Mouse (Mus musculus): ENCODE data around the gene Tlr6. TPM values are rescaled to one million over a fixed set of nuclear protein-coding genes. Genes with fewer than 3 reads are reported as not detected.

Gene Tlr6
- polyA plus RNA-seq, 1 experiment from 2014 or later = 0.76 TPM

- WGBS (ENCODE audit: insufficient replicate concordance) = 90% methylated on average over 9 of the region's 9 CpGs
- Histone ChIP-seq H3K27me3 (ENCODE audit: control insufficient read depth, insufficient read depth, low read length) (no peaks in the 10 kb centered on the region), H3K4me3 (ENCODE audit: low read depth, low read length) (no peak overlapping the region), H3K4me2 (no peak overlapping the region), H3K9me3 (replicated peaks; ENCODE audit: control insufficient read depth, low read length) (no peaks in the 10 kb centered on the region), H3K4me1 (ENCODE audit: control insufficient read depth, insufficient read depth, low read length) (no peaks in the 10 kb centered on the region), H3K27ac (ENCODE audit: low read depth, low read length) (no peak overlapping the region), H3K9ac (ENCODE audit: low read depth, low read length) (no peak overlapping the region), H3K36me3 (ENCODE audit: control insufficient read depth, insufficient read depth, low read length) (no peaks in the 10 kb centered on the region)
- ATAC-seq (replicated peaks; ENCODE audit: insufficient number of reproducible peaks, low FRiP score, low TSS enrichment) = no peak
Observed at GRCm38 (mm10) chr5:64917161-64917560, 42.7 kb downstream of the Tlr6 start.

DNA sequence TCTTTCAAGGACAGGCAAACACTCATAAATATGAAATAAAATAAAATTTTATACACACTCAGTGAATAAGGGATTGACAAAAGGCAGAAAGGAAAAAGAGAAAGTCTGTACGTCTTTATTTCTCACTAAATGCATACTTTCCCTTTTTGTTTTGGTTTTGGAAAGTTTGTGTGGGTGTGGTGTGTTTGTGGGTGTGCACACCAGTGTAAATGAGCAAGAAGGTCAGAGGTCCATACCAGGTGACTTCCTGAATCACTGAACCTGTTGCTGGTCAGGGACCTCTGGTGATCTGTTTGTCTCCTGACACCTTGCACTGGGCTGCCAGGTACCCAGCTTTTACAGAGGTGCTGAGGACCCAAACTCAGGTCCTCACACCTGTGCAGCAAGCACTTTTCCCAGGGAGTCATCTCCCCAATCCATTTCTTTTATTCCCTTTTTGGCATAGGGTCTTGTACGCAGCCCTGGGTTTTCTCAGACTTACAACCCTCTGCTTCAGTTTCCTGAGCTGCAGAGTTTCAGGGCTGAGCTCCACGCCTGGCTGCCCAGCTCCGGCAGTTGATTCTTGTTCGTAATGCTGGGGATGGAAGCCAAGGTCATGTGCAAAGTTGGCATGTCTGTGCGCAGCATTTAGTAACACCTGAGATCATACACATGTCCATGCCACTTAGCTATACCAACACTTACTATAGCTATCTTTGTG, 51.2 kb downstream of the Tlr6 start:
- H3K4me2 ChIP-seq = no peak overlapping the region
- no peak overlapping the region for H3K9ac ChIP-seq (ENCODE audit: low read depth, low read length)
- no peak overlapping the region for H3K27ac ChIP-seq (ENCODE audit: low read depth, low read length)
- no peaks in the 10 kb centered on the region for H3K27me3 ChIP-seq (ENCODE audit: control insufficient read depth, insufficient read depth, low read length)
- whole genome bisulfite sequencing (ENCODE audit: insufficient replicate concordance) = 76% methylated on average over 6 of the region's 6 CpGs
- H3K9me3 ChIP-seq (replicated peaks; ENCODE audit: control insufficient read depth, low read length) = 0 out of 2 replicates have a peak, but pooled peaks cover 2% of the 10 kb centered on the region
- no peaks in the 10 kb centered on the region for H3K36me3 ChIP-seq (ENCODE audit: control insufficient read depth, insufficient read depth, low read length)
- no peaks in the 10 kb centered on the region for H3K4me1 ChIP-seq (ENCODE audit: control insufficient read depth, insufficient read depth, low read length)
- no peak overlapping the region for H3K4me3 ChIP-seq (ENCODE audit: low read depth, low read length)
- ATAC-seq (replicated peaks; ENCODE audit: insufficient number of reproducible peaks, low FRiP score, low TSS enrichment) = no peak

- 80% methylated on average over 5 of the region's 5 CpGs for WGBS (ENCODE audit: insufficient replicate concordance)
- no peaks in the 10 kb centered on the region for H3K27me3 ChIP-seq (ENCODE audit: control insufficient read depth, insufficient read depth, low read length)
- H3K4me2 ChIP-seq = no peak overlapping the region
- H3K4me1 ChIP-seq (ENCODE audit: control insufficient read depth, insufficient read depth, low read length) = no peaks in the 10 kb centered on the region
- H3K36me3 ChIP-seq (ENCODE audit: control insufficient read depth, insufficient read depth, low read length) = no peaks in the 10 kb centered on the region
- H3K9ac ChIP-seq (ENCODE audit: low read depth, low read length) = no peak overlapping the region
- H3K27ac ChIP-seq (ENCODE audit: low read depth, low read length) = no peak overlapping the region
- no peak overlapping the region for H3K4me3 ChIP-seq (ENCODE audit: low read depth, low read length)
- 0 out of 2 replicates have a peak, but pooled peaks cover 2% of the 10 kb centered on the region for H3K9me3 ChIP-seq (replicated peaks; ENCODE audit: control insufficient read depth, low read length)
- ATAC-seq (replicated peaks; ENCODE audit: insufficient number of reproducible peaks, low FRiP score, low TSS enrichment) = no peak
Observed at GRCm38 (mm10) chr5:64907906-64908305, 52.0 kb downstream of the Tlr6 start.

DNA sequence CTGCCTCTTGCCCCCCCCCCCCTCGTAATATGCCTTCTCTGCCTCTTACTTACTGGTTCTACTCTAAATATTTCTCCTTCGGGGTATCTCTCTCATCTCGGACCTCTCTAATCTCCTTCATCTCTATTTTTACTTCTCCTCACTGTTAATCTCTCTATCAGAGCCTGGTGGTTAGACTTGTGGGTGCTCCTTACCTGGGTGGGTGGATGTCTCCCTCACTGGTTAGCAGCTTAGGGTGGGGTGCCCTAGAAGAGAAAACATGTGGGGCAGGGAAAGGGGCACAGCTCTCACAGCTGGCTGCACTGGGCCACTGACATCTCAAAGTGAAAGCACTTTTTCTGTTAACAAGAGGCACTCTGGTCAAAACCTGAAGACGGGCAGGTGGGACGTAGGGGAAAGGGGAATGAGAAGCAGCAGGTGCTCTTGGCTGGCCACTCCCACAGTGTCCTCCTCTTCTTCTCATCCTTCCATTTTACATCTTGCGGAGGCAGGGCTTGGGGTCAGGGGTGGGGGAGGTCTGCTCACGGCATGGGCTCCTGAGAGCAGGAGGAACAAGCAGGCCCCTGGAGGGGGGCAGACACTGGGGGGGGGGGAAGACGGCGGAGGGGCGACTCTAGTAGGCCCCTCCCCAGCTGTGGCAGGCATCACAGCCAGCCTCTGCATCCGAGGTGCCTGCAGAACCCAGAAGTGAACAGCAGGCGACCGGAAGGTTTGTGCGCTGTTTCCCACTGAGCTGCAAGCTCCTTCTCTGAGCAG, 54.2 kb downstream of the Tlr6 start:
- no peak overlapping the region for H3K9ac ChIP-seq (ENCODE audit: low read depth, low read length)
- 55% methylated on average over 14 of the region's 14 CpGs for WGBS (ENCODE audit: insufficient replicate concordance)
- no peak overlapping the region for H3K4me2 ChIP-seq
- ATAC-seq (replicated peaks; ENCODE audit: insufficient number of reproducible peaks, low FRiP score, low TSS enrichment) = no peak
- no peaks in the 10 kb centered on the region for H3K36me3 ChIP-seq (ENCODE audit: control insufficient read depth, insufficient read depth, low read length)
- no peak overlapping the region for H3K27ac ChIP-seq (ENCODE audit: low read depth, low read length)
- peaks cover 2% of the 10 kb centered on the region; the same call in 1 of the 2 replicates for H3K9me3 ChIP-seq (replicated peaks; ENCODE audit: control insufficient read depth, low read length)
- H3K4me1 ChIP-seq (ENCODE audit: control insufficient read depth, insufficient read depth, low read length) = no peaks in the 10 kb centered on the region
- no peaks in the 10 kb centered on the region for H3K27me3 ChIP-seq (ENCODE audit: control insufficient read depth, insufficient read depth, low read length)
- H3K4me3 ChIP-seq (ENCODE audit: low read depth, low read length) = no peak overlapping the region

MicroRNA genes within 50 kb of the gene (microRNA counts, 519-probe panel; counts per million panel counts)
- microRNA mmu-miR-574-3p (3,404 counts per million, percentile 16 among the panel's probes with 10 or more counts), microRNA mmu-miR-574-5p (32.2 counts per million)

Small RNA genes within 50 kb of the gene (microRNA-seq; reads per million reads assigned to microRNA genes)
- 159 reads per million, percentile 67 among the genes with 10 or more reads in this experiment for gene Mir574 (ENCODE audit: borderline number of aligned reads)

Other genes with a start within 250 kb of the Tlr6 start
- 47.3 and 58.9 TPM in 2 replicates for gene Klf3, start 156.7 kb downstream of the Tlr6 start, polyA plus RNA-seq (2014; fragmentation: Nextera tagmentation; extraction: Ambion mirVana)
- 0.40 TPM in 1 of 2 replicates, not detected in the other for gene Tlr1, start 26.5 kb downstream of the Tlr6 start, polyA plus RNA-seq (2014; fragmentation: Nextera tagmentation; extraction: Ambion mirVana)
- gene Fam114a1, start 10.0 kb upstream of the Tlr6 start, polyA plus RNA-seq (2014; fragmentation: Nextera tagmentation; extraction: Ambion mirVana) = 36.4 and 38.9 TPM in 2 replicates
- gene Tmem156, start 132.0 kb upstream of the Tlr6 start, polyA plus RNA-seq (2014; fragmentation: Nextera tagmentation; extraction: Ambion mirVana) = 0.15 TPM in 1 of 2 replicates, not detected in the other
- 13.3 and 17.7 TPM in 2 replicates for gene Klhl5, start 147.4 kb upstream of the Tlr6 start, polyA plus RNA-seq (2014; fragmentation: Nextera tagmentation; extraction: Ambion mirVana)
- 6.7 and 9.5 TPM in 2 replicates for gene Wdr19, start 239.6 kb upstream of the Tlr6 start, polyA plus RNA-seq (2014; fragmentation: Nextera tagmentation; extraction: Ambion mirVana)

Data from heart, embryonic 11.5 days (tissue).